Mouse (Mus musculus) embryonic fibroblast, embryonic 13.5 days (primary cell): ENCODE measurements around the gene Thap3.

Experiments used
- CTCF ChIP-seq: IDR thresholded peaks from 2 replicates; pipeline ENCODE4 v1.5.1; 2011; ENCODE audit warnings: mild to moderate bottlenecking, control low read depth, low read length, moderate library complexity, borderline replicate concordance; ENCODE audit not compliant: insufficient read depth
- POLR2A ChIP-seq: IDR thresholded peaks from 2 replicates; pipeline ENCODE4 v1.6.1; 2011; ENCODE audit warnings: low read depth, mild to moderate bottlenecking, control low read depth, low read length, moderate library complexity

DNA sequence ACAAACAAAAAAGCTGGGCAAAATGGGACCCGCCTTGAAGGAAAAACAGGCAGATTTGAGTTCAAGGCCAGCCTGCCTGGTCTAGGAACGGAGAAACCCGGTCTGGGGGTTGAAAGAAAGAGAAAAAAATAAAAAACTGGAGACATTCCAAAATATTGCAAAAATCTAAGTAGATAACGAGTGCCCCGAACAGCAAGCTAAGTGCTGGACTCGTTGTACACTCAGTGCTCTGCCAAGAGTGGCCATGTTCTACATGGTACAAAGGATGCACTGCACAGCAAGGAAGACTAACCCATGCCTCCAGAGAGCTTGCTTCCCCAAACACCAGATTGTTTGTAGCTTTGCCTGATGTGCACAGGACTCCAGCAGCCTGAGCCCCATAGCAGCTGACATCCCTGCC is 4.2 kb upstream of the Thap3 start:
- TF ChIP-seq CTCF: no peak
- TF ChIP-seq POLR2A: no peak
